Comparison of ENCODE assay signal across 8 mouse cellular contexts in genomic region chr11:66387561-66387960, GRCm38 (mm10).
DNase-seq lines count a peak whose midpoint lies in the region; ATAC-seq and TF ChIP-seq lines count a peak whose summit lies in the region.
"Had no signal": no experiment of that assay in that cellular context is flagged by ENCODE, and none has a peak within 500 bp of the region (broad histone marks: within the 10 kb centered on the region; RNA-seq: fewer than 3 reads in every experiment).

No protein-coding gene starts in this region.

- ATAC-seq in limb, embryonic 14.5 days (ENCODE audit: low FRiP score, low read depth): 0 out of 2 replicates have a peak, but pooled peaks have one; percentile 53
- ATAC-seq: intestine, postnatal 0 days had no signal

- no peaks in the 10 kb centered on the region for H3K36me3 ChIP-seq in limb, embryonic 14.5 days (ENCODE audit: control insufficient read depth, insufficient read depth, low read length)
- no peaks in the 10 kb centered on the region for H3K36me3 ChIP-seq in limb, embryonic 10.5 days

- no peaks in the 10 kb centered on the region for H3K27me3 ChIP-seq in limb, embryonic 14.5 days (ENCODE audit: control insufficient read depth, insufficient read depth, low read length)
- no peaks in the 10 kb centered on the region for H3K27me3 ChIP-seq in limb, embryonic 10.5 days (ENCODE audit: low read depth, poor library complexity, severe bottlenecking)

- 60% methylated on average over 3 of the region's 3 CpGs for WGBS in limb, embryonic 14.5 days
- WGBS in limb, embryonic 10.5 days: 80% methylated on average over 3 of the region's 3 CpGs

- TF ChIP-seq POLR2A in limb, embryonic 14.5 days (IDR thresholded peaks at IDR 0.05; ENCODE audit: borderline replicate concordance, extremely low read depth, insufficient read depth, insufficient read length): no peak

- DNase-seq in heart, postnatal 10 days: peak; percentile 17 to 23
- DNase-seq in heart, postnatal 25 days (ENCODE audit: low spot score): no peak
- peak; percentile 54 for DNase-seq in limb, embryonic 14.5 days (ENCODE audit: low spot score)
- DNase-seq in limb, embryonic 10.5 days (ENCODE audit: low spot score): no peak
- DNase-seq in NIH3T3 (ENCODE audit: low read depth): peak; percentile 43
- peak; percentile 50 for DNase-seq in gastrocnemius, postnatal 10 days
- no peak for DNase-seq in thymus, postnatal 14 days

- H3K9me3 ChIP-seq in limb, embryonic 14.5 days (ENCODE audit: control insufficient read depth, low read length): no peaks in the 10 kb centered on the region
- H3K9me3 ChIP-seq in limb, embryonic 10.5 days (replicated peaks): no peaks in the 10 kb centered on the region

- no peak overlapping the region for H3K27ac ChIP-seq in limb, embryonic 14.5 days (replicated peaks; ENCODE audit: low read depth, low read length)
- H3K27ac ChIP-seq in limb, embryonic 10.5 days: no peak overlapping the region

- no peak overlapping the region for H3K4me3 ChIP-seq in limb, embryonic 14.5 days (replicated peaks; ENCODE audit: low read length)
- H3K4me3 ChIP-seq in limb, embryonic 10.5 days: no peak overlapping the region

- intact Hi-C loops in heart, postnatal 10 days (cut with DNase I): no loop called here
- intact Hi-C loops in heart, postnatal 25 days (cut with DNase I): no loop called here

- H3K9ac ChIP-seq in limb, embryonic 14.5 days (ENCODE audit: low read depth, low read length, severe bottlenecking): no peak overlapping the region

- H3K4me1 ChIP-seq in limb, embryonic 14.5 days (ENCODE audit: control insufficient read depth, insufficient read depth, low read length): no peaks in the 10 kb centered on the region; the same call in 1 of the 2 replicates
- H3K4me1 ChIP-seq in limb, embryonic 10.5 days: peaks cover 5% of the 10 kb centered on the region; the same call in 1 of the 2 replicates

- no peak overlapping the region for H3K4me2 ChIP-seq in limb, embryonic 14.5 days (replicated peaks; ENCODE audit: low read depth, low read length, severe bottlenecking)

Comparison
In these comparisons a context has a peak if more than half of its experiments do, and no peak if none do; other contexts are left out.
1. DNase-seq: peak in heart, postnatal 10 days (2 of 2), limb, embryonic 14.5 days (single experiment), NIH3T3 (single experiment) and gastrocnemius, postnatal 10 days (single experiment); none in heart, postnatal 25 days (single experiment), limb, embryonic 10.5 days (single experiment) and thymus, postnatal 14 days (single experiment).